Mouse (Mus musculus) spleen, postnatal 14 days (tissue): ENCODE results near the gene Gm9611.
"Not testable (repeated sequence)": the region's sequence is repeated elsewhere in the genome, so short reads cannot be mapped to it uniquely, and the experiment has no call there.

ENCODE experiments used
- DNase-seq, 2 experiments: peaks; one replicate each; pipeline ENCODE4 v3.0.0; 2021 to 2022; ENCODE audit warnings: low spot score in 2 of 2

The Gm9611 gene

DNA sequence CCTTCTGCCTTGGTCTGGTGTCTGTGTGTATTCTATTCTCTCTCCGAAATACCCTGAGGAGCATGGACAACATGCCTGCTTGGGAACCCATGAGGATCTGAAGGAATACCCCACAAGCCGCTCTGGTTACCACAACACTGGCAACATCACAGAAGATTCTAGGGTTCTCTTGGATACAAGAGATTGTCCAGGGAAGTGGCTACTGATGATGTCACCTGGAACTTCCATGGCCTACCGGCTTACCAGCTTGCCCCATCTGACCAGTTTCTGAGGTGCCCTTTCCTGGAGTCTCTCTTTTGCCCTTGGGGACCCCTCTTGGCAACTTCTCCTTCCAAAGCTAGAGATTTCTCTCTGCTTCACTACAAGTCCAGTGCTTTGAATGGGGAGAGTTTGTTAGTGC is at the start of gene Gm9611:
Gm9611 (minus strand) TSS at position 101 of the 400 bp plus-strand sequence.
- DNase-seq = not testable (repeated sequence)

DNA sequence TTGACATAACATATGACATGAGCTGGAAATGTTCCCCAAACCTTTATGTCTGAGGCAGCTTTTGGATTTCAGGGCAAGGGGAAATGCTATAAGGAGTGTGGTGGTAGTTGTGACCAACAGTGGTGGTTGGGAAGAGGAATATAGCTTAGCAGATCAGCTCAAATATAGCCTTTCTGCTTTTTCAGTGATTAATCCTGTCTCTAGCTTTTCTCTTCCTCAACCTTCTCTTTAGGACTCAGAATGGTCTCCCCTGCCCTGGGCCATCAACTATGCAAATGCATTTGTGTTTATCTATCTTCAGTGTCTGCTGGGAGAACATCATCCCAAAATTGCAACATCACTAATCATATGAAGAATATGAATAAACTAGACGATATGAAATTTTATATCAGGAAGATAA is 12.8 kb upstream of the Gm9611 start, which contains the start of gene Gm7995:
Gm7995 (plus strand) TSS at position 301 of the 400 bp plus-strand sequence.
- not testable (repeated sequence) for DNase-seq

DNA sequence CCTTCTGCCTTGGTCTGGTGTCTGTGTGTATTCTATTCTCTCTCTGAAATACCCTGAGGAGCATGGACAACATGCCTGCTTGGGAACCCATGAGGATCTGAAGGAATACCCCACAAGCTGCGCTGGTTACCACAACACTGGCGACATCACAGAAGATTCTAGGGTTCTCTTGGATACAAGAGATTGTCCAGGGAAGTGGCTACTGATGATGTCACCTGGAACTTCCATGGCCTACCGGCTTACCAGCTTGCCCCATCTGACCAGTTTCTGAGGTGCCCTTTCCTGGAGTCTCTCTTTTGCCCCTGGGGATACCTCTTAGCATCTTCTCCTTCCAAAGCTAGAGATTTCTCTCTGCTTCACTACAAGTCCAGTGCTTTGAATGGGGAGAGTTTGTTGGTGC is 37.2 kb downstream of the Gm9611 start, which contains the start of gene Gm17026:
Gm17026 (minus strand) TSS at position 101 of the 400 bp plus-strand sequence.
- DNase-seq = not testable (repeated sequence)
